Mouse (Mus musculus): Measurements from ENCODE around the gene Runx2.

- TF ChIP-seq CTCF (IDR thresholded peaks at IDR 0.05; ENCODE audit: control insufficient read depth, insufficient read depth, low read length) = no peak
- no peak for TF ChIP-seq POLR2A (IDR thresholded peaks at IDR 0.05; ENCODE audit: borderline replicate concordance, control insufficient read depth, low read depth, low read length)
Measured at GRCm38 (mm10) chr17:44690410-44691035, 124.1 kb downstream of the Runx2 start.
